Mouse (Mus musculus) neural tube, embryonic 14.5 days (tissue): ENCODE measurements around the gene Myo1g. TPM values are rescaled to one million over a fixed set of nuclear protein-coding genes. Genes with fewer than 3 reads are reported as not detected.
A peak's percentile ranks its signal among the peaks of the same experiment; 100 is the strongest.

ENCODE experiments used
- ATAC-seq: fragments of 200-750 bp; cut with Nextera tagmentation; 2 replicates; pipeline ENCODE4 v1.8.0; 2017; ENCODE audit warnings: low read depth, mild to moderate bottlenecking, moderate TSS enrichment, moderate library complexity
- H3K27ac ChIP-seq: fragments of 300-500 bp; sonication (generic); 2 replicates; pipeline ENCODE4 v1.5.1; 2014; ENCODE audit warnings: low read depth, mild to moderate bottlenecking, control low read depth, low read length, moderate library complexity, mixed read lengths
- H3K27me3 ChIP-seq: fragments of 300-500 bp; sonication (generic); 2 replicates; pipeline ENCODE4 v1.6.1; 2014; ENCODE audit warnings: low read length; ENCODE audit not compliant: control insufficient read depth, insufficient read depth
- H3K36me3 ChIP-seq: fragments of 300-500 bp; sonication (generic); 2 replicates; pipeline ENCODE4 v1.6.1; 2014; ENCODE audit warnings: low read length, mixed read lengths; ENCODE audit not compliant: control insufficient read depth, insufficient read depth
- H3K4me1 ChIP-seq: fragments of 300-500 bp; sonication (generic); 2 replicates; pipeline ENCODE4 v1.6.1; 2014; ENCODE audit warnings: low read length; ENCODE audit not compliant: control insufficient read depth, insufficient read depth
- H3K4me2 ChIP-seq: fragments of 300-500 bp; sonication (generic); 2 replicates; pipeline ENCODE4 v1.6.1; 2014; ENCODE audit warnings: mild to moderate bottlenecking, low read depth, low read length, control low read depth
- H3K4me3 ChIP-seq: fragments of 300-500 bp; sonication (generic); 2 replicates; pipeline ENCODE4 v1.5.1; 2014; ENCODE audit warnings: low read depth, low read length, control low read depth, mixed read lengths
- H3K9ac ChIP-seq: fragments of 300-500 bp; sonication (generic); replicated peaks from 2 replicates; pipeline ENCODE4 v1.6.1; 2014; ENCODE audit warnings: low read depth, mild to moderate bottlenecking, control low read depth, low read length, mixed read lengths
- H3K9me3 ChIP-seq: fragments of 300-500 bp; sonication (generic); 2 replicates; pipeline ENCODE4 v1.6.1; 2016; ENCODE audit warnings: low read length; ENCODE audit not compliant: control insufficient read depth
- WGBS: fragments of 180-500 bp; shearing (Covaris S2); extraction: QIAGEN DNeasy Blood & Tissue Kit; methylation state at CpG from one replicate; pipeline ENCODE4 v1.1.7; 2014; 5-methylcytosine and 5-hydroxymethylcytosine counted together
- polyA plus RNA-seq: library from polyadenylated mRNA; unstranded; fragments of >200 nt; fragmentation: Nextera tagmentation; extraction: Ambion mirVana; gene quantifications from 2 replicates; pipeline ENCODE4 v1.2.1, GENCODE M21; 2014

Gene Myo1g
- polyA plus RNA-seq, 1 experiment from 2014 or later: 0.16 TPM

DNA sequence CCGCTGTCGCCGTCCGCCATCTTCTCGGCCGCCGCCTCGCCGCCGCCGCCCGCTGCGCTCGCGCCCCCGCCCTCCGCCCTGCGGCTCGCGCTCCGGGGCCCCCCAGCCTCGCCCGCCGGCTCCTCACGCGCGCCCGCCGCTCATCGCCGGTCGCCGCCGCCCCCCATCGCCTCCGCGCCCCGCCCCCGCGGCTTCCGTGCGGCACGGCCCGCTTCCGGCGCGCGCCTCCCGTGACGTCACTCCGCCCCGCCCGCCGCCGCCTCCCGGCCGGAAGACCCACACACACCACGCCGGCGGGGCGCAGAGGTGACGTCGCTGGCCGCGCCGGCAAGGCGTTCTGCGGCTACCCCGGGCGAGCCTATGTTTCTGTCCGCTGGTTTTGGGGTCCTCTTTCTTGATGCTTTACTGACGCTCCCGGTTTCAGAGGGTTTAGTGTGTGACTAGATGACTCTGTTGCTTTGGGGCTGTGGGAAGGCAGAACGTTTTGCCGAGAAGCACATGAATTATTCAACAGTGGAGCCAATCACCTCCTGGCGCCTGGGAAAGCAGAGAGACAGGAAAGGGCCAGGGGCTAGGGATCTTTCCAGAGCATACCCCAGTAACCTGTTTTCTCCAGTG lies 44.8 kb downstream of the Myo1g start, which contains the start of gene Purb:
Purb (minus strand) TSS at position 51 of the 618 bp plus-strand sequence.
- peak; percentile 94 for ATAC-seq
- no peaks in the 10 kb centered on the region for H3K36me3 ChIP-seq
- WGBS: under 1% methylated on average over 36 of the region's 76 CpGs

GRCm38 (mm10) chr11:6474874-6475731 lies 45.7 kb downstream of the Myo1g start:
- no peaks in the 10 kb centered on the region for H3K27me3 ChIP-seq
- peak overlapping the region; percentile 96 for H3K4me3 ChIP-seq
- peak overlapping the region; percentile 97 for H3K27ac ChIP-seq
- peaks cover 34% of the 10 kb centered on the region for H3K4me1 ChIP-seq
- under 1% methylated on average over 93 of the region's 109 CpGs for WGBS
- peak overlapping the region; percentile 92 for H3K9ac ChIP-seq
- peak overlapping the region; percentile 97 for H3K4me2 ChIP-seq
- H3K9me3 ChIP-seq: no peaks in the 10 kb centered on the region
- peak; percentile 28 for ATAC-seq
- no peaks in the 10 kb centered on the region for H3K36me3 ChIP-seq

More for the DNA sequence above, 44.8 kb downstream of the Myo1g start, which contains the start of gene Purb:
- H3K4me3 ChIP-seq: peak within 1 kb of the TSS; percentile 96
- H3K9me3 ChIP-seq: no peaks in the 10 kb centered on the region
- peak within 1 kb of the TSS; percentile 92 for H3K9ac ChIP-seq
- H3K27me3 ChIP-seq: no peaks in the 10 kb centered on the region
- H3K4me2 ChIP-seq: peak within 1 kb of the TSS; percentile 97
- peaks cover 27% of the 10 kb centered on the region for H3K4me1 ChIP-seq
- peak within 1 kb of the TSS; percentile 97 for H3K27ac ChIP-seq

- no peak for ATAC-seq
- peak overlapping the region; percentile 92 for H3K9ac ChIP-seq
- 41% methylated on average over 6 of the region's 6 CpGs for whole genome bisulfite sequencing
- H3K9me3 ChIP-seq: no peaks in the 10 kb centered on the region
- peak overlapping the region; percentile 97 for H3K27ac ChIP-seq
- H3K27me3 ChIP-seq: no peaks in the 10 kb centered on the region
- H3K36me3 ChIP-seq: no peaks in the 10 kb centered on the region
- H3K4me1 ChIP-seq: peaks cover 38% of the 10 kb centered on the region
- H3K4me3 ChIP-seq: peak overlapping the region; percentile 96
- H3K4me2 ChIP-seq: peak overlapping the region; percentile 97
These were observed 46.4 kb downstream of the Myo1g start for GRCm38 (mm10) chr11:6474381-6474780.

GRCm38 (mm10) chr11:6472076-6472475 lies 48.7 kb downstream of the Myo1g start:
- ATAC-seq: no peak

DNA sequence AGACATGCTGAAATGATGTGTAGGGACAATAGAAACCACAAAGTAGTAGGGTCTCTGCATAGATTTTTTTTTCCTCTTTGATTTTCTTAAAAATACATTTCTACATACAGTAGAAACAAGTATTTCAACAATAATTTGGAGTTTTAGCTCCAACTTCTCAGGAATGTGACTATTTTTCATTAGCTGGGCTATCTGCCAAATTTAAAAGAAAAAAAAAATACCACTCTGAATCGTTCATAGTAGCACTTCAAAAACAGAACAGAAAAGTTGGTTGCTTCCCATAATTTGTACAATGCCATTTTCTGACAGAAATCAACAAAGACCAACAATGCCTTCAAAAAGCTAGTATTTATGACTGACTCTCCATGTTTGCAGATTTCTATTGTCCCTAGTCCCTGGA lies 49.3 kb downstream of the Myo1g start:
- no peak for ATAC-seq
- Histone ChIP-seq H3K9ac (peak overlapping the region; percentile 56), H3K4me1 (peaks cover 52% of the 10 kb centered on the region), H3K9me3 (no peaks in the 10 kb centered on the region), H3K4me2 (peak overlapping the region; percentile 97), H3K36me3 (no peaks in the 10 kb centered on the region; the same call in 1 of the 2 replicates), H3K4me3 (peak overlapping the region; percentile 96), H3K27me3 (no peaks in the 10 kb centered on the region), H3K27ac (0 out of 2 replicates have a peak overlapping the region, but pooled peaks have one; percentile 48)
- 6% methylated on average over 1 of the region's 1 CpGs for WGBS

More at GRCm38 (mm10) chr11:6472076-6472475, 48.7 kb downstream of the Myo1g start:
- no peaks in the 10 kb centered on the region; the same call in 1 of the 2 replicates for H3K36me3 ChIP-seq
- H3K27me3 ChIP-seq: no peaks in the 10 kb centered on the region
- H3K9me3 ChIP-seq: no peaks in the 10 kb centered on the region
- no peak overlapping the region for H3K27ac ChIP-seq
- H3K4me2 ChIP-seq: peak overlapping the region; percentile 97
- H3K4me3 ChIP-seq: peak overlapping the region; percentile 96
- H3K4me1 ChIP-seq: peaks cover 52% of the 10 kb centered on the region
- H3K9ac ChIP-seq: peak overlapping the region; percentile 56; the same call in 1 of the 2 replicates

DNA sequence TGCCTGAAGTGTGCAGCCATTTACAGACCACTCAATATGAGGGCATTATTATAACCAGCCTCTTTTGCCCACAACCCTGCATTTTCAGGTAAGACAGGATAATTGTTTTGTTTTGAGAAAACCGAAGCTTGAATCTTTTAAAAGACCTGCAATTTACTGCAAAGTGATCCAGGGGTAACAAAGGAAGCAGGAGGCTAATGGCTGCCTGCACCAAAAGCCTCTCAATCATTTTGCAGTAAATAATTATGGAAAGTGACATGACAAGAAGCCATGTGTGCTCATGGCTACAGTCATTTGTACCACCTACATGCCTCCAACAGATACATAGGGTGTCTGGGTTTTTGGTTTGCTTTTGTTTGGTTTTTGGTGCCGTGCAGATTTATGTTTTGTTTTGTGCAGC lies 49.7 kb downstream of the Myo1g start:
- ATAC-seq: no peak
- Histone ChIP-seq H3K4me2 (peak overlapping the region; percentile 97), H3K4me3 (peak overlapping the region; percentile 96), H3K9me3 (no peaks in the 10 kb centered on the region), H3K9ac (peak overlapping the region; percentile 43; the same call in 1 of the 2 replicates), H3K36me3 (no peaks in the 10 kb centered on the region; the same call in 1 of the 2 replicates), H3K27ac (peak overlapping the region; percentile 48; the same call in 1 of the 2 replicates), H3K27me3 (no peaks in the 10 kb centered on the region), H3K4me1 (peaks cover 52% of the 10 kb centered on the region)
- WGBS: 36% methylated on average over 2 of the region's 2 CpGs

GRCm38 (mm10) chr11:6468541-6468940 lies 52.2 kb downstream of the Myo1g start:
- Histone ChIP-seq H3K27ac (no peak overlapping the region), H3K4me3 (no peak overlapping the region), H3K9ac (no peak overlapping the region), H3K4me1 (peaks cover 41% of the 10 kb centered on the region), H3K4me2 (0 out of 2 replicates have a peak overlapping the region, but pooled peaks have one; percentile 4), H3K9me3 (no peaks in the 10 kb centered on the region), H3K36me3 (no peaks in the 10 kb centered on the region; the same call in 1 of the 2 replicates), H3K27me3 (no peaks in the 10 kb centered on the region)
- 90% methylated on average over 2 of the region's 2 CpGs for WGBS
- ATAC-seq: no peak

DNA sequence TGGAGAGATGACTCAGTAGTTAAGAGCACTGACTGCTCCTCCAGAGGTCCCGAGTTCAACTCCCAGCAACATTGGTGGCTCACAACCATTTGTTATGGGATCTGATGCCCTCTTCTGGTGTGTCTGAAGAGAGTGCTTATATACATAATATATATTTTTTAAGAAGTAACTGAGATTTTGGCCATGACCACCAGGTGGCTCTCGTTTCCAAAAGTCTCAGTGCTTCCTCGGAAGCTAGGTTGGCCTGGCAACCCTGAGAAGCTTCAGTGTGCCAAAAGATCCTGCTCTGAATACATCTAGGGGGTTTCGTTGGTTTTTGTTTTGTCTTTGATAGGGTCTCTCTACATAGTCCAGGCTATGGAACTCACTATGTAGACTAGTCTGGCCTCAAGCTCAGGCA lies 55.6 kb downstream of the Myo1g start:
- Histone ChIP-seq H3K4me3 (no peak overlapping the region), H3K9me3 (no peaks in the 10 kb centered on the region), H3K4me2 (no peak overlapping the region), H3K9ac (no peak overlapping the region), H3K27ac (no peak overlapping the region), H3K4me1 (peaks cover 17% of the 10 kb centered on the region), H3K27me3 (no peaks in the 10 kb centered on the region), H3K36me3 (no peaks in the 10 kb centered on the region; the same call in 1 of the 2 replicates)
- WGBS: 30% methylated on average over 4 of the region's 4 CpGs
- peak; percentile 49; the same call in 1 of the 2 replicates for ATAC-seq
